Mouse (Mus musculus) cerebellum, postnatal 25 days (tissue): ENCODE measurements at regions not wholly inside any gene's neighbourhood (a gene's known extent, or its start where the extent isn't known, plus 50 kb on each side); places are given as distances from the start of the nearest gene placed in this dataset.
A peak's percentile ranks its signal among the peaks of the same experiment; 100 is the strongest.

Source experiments
- DNase-seq, 2 experiments: peaks; one replicate each; pipeline ENCODE4 v3.0.0; 2021; ENCODE audit warnings: mixed read lengths in 2 of 2

DNA sequence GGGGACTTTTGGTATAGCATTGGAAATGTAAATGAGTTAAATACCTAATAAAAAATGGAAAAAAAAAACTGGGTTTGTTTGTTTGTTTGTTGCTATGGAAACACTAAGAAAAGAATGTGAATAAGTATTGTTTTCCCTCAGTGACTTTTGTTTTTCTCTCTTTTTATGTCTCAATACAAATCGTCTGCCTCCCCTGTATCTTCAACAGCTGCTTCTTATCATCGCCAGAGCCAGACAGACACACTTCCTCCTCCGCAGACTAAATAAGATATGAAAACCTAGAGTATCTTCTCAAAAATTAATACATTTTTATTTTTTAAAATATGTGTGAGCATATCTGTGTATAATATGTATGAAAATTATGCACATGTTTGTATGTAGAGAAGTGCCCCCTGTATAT lies 389.0 kb downstream of the Nuf2 start:
- DNase-seq = no peak

DNA sequence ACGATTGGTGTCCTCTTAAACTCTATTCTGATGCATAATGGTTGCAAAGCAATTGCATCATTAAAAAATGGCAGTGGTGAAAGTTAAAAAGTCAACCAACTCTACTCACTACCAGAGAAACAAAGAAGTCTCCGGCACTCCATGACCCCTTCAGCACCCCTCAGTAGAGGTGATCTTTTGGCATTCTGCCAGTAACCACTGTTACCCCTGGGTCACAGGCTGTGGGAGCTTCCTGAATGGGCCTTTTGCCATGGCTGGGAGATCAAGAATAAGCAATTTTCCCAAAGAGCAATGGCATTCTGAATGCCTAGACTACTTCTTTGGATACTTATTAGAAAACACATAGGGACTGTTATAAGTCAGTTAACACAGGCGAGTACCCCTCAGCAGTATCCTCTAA lies 391.2 kb downstream of the Nuf2 start:
- DNase-seq = no peak

DNA sequence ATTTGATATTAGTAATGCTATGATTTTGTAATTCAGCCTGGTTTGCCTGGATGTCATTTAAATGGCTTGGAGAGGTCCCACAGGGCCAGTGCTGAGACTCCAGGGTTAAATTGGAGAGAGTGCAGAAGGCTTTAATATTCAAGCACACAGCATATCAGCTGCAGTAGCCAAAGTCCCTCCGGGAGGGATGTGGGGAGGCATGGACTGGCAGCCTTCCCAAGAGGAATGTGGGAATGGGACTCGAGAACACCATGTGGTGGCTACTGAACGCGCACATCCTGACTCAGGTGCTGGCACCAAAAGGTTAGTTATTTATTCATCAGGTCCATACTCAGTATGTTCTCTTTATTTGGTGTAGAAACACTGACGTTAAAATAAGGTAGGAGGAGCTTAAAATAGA lies 391.8 kb downstream of the Nuf2 start:
- peak; percentile 43 to 60 for DNase-seq

DNA sequence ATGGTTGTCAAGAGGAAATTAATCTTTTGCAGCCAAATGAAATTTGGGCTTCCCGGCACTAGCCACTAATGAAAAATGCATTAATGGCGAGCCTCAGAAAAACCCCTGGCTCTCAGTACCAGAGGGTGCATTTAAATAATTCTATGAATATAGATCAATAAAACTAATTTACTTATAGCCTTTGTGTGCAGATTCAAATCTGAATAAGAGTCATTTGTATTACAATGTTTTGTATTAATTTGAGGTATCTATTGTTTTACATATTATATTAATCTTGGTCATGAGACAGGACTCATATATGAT lies 392.1 kb downstream of the Nuf2 start:
- no peak for DNase-seq

DNA sequence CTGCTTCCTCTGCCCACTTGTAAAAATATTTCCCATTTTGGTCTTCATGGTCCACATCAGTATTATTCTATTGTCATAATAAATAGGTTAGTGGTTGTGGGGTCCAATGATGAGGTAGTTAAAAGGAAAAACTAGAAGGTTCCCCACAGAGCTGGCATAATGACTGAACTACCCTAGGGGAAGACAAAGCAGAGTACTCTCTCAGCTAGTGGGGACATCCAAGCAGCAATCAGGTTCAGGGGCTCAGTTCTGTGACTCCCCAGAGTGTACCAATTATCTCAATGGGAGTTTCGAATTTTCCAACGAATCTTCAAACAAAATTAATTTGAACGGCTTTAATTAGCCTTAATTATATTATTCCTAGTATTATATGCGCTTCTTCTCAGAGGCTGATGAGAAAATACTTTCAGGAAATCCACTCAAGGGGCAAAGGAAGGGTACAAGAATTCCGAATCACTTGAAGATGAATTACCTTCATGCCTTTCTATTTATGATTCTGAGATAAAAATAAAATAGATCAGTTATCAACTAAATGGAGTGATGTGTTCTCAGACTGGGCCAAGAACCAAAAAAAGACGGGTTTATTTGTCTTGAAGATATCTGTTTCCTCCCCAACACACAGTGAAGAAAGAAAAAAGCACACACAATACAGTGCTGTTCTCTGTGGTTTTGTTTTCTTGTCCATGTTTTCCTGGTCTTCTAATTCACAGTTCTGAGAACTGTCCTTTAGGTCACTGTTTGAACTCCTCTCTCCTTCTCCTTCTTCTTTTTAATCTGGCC lies 392.7 kb downstream of the Nuf2 start:
- no peak for DNase-seq

DNA sequence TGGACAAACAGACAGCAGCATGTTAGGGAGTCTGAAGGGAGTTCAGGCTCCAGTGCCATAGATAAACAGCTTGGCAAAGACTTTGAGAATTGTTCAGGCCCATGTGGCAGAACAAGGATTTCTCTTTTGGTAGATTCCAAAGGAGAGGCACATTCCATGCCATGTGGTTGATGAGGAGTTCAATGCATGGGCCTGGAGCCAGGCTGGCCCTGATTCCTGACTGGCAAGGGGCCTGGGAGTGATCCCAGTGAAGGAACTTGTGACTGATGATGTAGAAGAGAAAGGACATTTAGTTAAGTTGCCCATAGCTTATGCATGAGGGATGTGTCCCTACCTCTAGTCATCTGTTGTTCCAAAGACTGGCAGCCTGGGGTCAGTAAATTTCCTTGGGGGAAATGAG lies 395.7 kb downstream of the Nuf2 start:
- peak; percentile 8 to 26 for DNase-seq

DNA sequence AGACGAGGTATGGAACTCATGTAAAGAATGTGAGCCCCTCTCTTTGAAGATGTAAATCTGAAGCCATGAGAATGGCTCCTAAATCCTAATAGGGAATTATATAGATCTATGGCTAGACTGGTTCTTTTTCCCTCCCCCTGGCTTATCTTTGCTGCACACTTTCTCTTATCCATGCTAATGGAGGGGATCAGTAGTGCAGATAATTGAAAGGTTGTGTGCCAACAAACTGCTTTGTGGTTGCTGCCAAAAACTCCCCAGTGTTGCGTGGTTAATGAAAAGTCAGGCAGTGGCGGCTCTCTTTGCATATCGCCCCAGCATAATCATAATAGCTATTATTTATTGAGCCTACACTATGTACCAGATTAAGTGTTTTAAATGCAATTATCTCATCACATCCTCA lies 427.6 kb downstream of the Nuf2 start:
- DNase-seq = no peak

DNA sequence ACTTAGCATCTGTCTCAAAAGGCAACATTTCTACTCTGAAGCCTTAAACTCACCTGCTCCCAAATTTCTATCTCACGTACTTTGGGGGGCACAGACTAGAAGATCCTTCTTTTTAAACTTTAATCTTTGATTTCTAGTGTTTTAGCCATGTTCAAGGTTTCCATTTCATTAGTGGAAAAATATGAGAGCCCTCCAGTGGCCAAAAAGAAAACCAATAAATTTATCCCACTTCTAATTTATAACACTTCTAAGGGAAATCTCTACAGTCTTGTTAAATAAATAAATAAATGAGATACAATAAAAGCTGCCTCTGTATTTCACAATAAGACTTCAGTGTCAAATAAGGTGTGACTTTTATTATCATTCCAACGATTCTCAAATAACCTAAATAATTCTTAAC lies 428.2 kb downstream of the Nuf2 start:
- DNase-seq = no peak

DNA sequence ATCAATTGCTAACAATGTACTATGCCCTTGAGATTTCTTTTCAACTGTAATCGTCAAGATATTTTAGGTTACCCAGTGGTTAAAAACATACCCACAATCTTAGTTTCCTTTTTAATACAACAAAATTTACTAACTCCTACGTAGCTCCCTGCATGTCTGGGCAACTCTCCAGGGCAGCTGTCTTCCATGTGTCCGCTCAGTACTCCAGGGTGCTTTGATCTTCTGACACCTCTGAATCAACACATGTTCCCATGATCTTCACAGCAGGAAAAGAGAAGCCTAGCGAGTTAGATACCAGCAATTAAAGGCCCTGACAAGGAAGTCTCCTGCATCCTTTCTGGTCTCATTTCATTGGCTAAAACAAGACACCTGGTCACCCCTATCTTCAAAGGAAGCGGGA lies 432.0 kb downstream of the Nuf2 start:
- DNase-seq = no peak

DNA sequence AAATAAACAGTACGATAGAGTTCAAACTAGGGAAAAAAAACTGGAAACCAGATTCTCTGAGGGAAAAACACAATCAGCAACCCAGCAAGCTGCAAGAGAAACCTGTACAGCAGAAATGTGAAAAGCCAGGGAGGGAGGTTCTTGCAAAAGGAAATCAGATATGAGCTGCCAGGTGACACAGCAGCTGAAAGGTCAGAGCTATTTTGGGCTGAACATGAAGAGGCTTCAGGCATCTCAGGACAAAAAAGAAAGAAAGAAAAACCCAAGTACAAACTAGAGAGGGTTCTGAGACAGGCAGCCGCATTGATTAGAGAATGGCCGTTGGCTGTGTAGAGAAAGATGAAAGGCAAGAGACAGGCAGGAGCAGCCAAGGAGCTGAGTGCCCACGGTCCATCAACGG lies 434.5 kb downstream of the Nuf2 start:
- no peak for DNase-seq

DNA sequence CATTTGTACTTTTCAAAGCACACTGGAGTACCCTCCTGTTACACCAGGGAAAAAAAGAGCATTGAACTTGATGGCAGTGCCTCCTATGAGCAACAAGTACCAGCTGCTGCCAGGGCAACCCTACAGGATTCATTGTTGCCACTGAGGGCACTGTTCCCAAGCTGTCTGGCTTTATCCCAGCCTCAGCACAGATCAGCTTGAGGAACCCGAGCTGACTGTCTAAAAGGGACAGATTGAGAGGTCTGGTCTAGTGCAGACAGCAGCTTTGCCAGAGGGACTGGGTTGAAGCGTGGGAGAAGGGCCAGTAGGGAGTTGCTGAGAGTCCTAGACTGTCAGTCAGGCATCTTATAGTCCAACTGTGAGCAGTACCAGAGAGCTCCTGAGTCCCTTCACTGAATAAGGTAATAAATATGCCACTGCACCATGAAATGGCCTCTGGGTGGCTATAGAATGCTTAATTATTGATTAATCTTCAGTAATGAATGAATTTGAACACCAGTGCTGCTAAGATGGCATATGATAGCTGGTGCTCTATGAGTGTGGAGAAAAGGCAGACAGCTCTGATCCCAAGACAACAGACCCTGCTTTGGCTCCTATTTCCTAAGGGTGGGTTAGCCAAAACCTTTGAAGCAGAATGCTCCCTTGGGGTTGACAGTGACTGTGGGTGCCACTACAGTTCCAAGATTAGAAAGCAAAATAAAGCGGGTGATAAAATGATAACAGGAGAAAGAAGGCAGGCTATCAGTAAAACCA lies 437.5 kb downstream of the Nuf2 start:
- peak; percentile 37 to 54 for DNase-seq

DNA sequence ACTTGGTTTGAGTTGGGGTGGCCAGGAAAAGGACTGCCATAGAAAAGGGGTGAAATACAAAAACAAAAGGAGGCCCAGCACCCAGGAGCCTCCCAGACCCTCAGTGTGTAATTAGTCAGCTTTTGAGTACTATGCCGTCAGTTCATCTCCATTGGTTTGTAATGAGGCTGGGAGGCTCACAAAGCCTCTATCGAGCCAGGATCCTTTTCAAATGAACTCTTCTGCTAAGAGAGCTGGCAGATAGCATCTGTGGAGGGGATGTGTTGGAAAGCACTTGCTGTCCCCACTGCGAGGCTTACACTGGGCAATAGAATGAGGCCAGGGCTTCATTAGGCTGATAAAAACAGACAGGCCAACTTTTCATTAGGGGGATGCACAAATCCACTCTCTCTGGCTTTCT lies 445.2 kb downstream of the Nuf2 start:
- no peak for DNase-seq

DNA sequence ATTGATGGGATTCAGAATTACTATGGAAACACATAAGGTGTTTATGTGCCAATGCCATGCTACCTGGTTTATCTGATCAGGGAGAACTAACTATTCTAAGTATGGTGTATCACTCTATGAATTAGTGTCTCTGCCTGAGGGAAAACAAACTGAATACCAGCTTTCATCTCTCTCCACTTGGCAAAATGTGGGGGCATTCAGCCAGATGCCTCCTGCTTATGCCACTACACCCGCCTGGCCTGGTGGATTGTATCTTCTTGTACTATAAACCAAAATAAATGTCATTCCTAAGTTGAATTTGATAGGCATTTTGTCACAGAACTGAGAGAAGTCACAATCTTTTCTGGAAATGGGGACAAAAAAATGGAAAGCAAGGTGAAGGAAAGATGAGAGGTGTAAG lies 450.6 kb downstream of the Nuf2 start:
- no peak for DNase-seq

DNA sequence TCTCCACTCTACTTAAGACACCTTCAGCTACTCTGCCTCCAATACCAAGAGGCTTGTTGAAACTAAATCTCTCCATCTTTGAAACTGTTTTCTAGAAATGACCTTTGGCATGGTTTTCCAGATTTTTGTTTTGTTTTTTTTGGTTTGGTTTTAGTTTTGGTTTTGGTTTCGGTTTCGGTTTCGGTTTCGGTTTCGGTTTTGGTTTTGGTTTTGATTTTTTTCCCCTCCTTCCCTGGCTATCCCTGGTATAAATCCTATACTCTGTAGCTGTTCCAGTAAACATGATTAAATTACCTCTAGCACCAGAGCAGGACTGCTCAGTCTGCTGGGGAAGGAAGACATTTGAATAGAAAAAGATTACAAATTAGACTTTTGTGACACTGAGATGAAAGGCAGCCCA lies 454.0 kb downstream of the Nuf2 start:
- no peak for DNase-seq

DNA sequence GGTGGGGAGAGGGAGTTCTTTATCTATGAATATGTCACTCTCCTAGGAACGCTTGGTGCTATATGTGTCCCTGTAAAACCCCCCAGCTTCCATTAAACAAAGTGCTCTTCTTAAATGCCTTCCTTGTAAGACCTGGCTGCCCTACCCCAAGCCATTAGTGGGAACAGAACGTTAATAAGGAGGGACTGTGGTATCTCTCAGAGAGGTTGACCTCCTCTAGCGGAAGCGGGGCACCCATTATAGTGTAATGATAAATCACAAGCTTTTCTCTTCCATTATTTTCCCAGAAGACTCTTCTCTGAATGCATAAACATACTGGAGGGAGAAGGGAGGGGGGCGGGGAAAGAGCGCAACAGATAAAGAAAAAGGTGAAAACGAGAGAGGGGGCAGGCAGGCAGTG lies 455.3 kb downstream of the Nuf2 start:
- no peak for DNase-seq

DNA sequence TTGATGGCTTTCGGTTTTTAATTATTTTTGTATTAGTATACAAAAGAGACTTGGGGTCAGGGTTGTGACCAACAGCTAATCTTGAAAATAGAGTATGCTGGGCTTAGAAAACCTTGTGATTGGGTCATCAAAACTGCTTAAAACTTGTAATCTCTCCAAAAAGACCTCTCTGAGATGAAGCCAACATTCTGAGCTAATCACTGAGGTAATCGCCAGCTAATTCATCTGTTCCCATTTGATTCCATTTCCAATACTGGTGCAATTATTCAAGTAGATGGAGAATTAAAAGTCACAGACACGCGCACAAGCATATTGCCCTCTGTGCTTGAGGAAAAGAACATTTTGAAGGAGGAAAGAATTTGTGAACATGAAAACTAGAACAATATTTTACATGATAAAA lies 459.9 kb downstream of the Nuf2 start:
- no peak for DNase-seq

DNA sequence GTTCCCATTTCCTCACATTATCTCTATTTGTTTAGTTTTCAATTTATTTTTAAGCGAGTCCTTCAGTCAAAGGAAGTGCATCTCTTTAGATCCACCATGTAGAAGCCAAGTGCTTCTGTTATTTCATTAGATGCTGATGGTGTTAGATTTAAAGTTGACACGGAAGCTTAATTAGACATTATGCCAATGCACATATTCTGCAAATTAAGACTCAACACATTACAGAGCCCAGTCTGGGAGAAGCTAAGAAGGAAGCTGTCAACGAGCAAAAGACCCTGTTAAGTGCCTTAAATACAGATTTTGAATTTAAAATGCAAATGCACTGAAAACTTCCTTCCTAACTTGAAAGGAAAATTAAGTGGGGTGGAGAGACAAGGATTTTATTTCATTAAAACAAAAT lies 461.6 kb downstream of the Nuf2 start:
- DNase-seq = no peak

DNA sequence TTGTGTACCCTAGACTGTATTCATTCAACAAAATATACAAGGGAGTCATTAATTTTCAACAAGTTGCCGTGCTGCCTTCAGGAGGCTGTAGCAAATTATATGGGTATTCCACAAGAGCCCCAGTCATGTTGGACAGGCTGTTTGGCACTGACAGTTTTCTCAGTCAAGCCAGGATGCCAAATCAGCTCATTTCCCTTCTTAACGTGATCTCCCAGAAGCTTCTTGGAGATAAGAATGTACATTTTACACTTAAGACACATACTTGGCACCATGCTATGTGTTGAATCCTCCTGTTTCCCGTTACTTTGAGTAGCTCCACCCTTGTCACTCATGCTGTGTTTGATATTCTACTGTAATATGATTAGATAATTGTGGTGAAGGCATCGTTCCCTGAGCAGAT lies 464.5 kb downstream of the Nuf2 start:
- DNase-seq = no peak

DNA sequence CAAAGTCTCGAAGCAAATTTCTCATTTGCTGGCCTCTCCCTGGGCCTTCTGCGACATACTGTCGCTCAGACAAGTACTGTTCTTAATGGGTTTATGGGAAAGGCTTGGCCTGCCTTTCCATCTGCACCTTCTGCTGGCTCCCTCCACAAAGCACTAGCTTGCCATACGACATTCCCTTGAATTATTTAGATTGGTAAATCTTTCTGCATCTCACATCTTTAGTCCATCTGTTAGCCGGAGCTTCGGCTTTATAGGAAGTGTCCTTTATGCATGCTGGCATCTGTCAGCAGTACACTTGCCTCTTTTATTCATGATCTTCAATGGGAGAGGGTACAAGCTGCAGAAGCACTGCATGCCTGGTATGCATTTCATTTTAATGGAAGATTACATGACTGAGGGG lies 470.6 kb downstream of the Nuf2 start:
- DNase-seq = no peak

DNA sequence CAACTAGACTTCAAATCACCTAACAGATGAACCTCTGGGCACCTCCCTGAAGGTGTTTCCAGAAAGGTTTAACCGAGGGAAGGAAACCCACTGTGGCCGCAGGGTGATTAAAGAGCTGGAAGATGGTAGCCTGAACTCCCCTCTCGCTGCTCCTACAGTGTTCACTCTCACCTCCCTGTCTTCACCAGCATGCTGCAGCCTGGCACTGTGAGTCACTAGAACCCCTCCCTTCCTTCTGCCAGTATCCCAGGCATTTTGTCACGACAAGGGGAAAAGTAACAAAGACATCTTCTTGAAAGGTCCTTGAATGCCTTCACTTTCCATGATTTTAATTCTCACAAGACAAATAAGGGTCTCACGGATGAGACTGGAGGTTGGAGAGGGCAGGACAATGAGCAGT lies 471.1 kb downstream of the Nuf2 start:
- no peak for DNase-seq

DNA sequence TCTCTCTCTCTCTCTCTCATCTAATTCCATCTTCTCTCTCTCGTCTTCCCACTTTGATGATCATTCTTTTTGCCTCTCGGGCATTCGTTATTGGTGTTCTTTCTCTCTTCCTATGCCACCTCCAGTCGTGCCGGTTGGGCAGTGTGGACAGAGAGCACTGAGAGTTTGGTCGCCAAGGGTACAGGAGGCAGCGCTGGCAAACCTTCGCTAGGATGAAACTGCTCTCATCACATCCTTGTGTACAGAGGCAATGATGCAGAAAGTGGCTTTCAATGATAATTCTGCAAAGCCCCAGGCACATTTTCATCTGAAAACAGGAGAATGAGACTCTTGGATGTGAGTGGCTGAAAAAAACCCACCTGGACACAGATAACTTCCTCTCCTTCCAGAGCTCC lies 479.4 kb downstream of the Nuf2 start:
- no peak for DNase-seq

DNA sequence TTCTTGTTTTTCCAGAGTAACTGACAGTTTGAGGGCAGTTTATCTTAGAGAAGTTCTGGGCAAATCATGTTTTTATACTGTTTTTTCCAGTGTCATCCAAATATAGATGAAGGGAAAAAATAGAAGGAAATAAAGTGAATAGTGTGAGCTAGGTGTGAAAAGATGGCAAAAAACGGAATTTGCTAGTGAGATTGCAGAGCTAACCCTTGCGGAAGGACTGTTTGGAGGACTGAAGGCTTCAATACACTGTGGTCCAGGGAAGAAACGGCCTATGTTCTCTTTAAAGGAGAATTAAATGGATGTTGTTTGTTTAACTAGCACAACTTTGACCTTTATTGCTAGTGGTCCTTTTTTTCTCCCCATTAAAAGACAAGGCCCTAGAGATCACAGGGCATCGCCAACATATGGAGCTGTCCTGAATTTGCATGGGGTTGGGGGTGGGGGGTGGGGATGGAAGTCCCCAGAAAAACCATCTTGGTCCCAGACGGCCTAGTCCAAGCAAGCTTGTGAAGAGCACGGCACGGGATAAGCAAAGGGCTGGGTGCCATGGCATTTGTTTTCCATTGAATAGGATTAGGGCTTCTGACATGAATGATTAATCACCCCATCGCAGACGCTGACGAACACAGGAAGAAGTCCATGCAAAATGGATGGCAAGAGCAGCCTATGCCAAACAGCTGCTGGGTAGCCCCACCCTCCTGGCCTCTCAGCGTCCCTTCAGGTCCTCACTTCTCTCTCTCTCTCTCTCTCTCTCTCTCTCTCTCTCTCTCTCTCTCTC lies 480.0 kb downstream of the Nuf2 start:
- no peak for DNase-seq

DNA sequence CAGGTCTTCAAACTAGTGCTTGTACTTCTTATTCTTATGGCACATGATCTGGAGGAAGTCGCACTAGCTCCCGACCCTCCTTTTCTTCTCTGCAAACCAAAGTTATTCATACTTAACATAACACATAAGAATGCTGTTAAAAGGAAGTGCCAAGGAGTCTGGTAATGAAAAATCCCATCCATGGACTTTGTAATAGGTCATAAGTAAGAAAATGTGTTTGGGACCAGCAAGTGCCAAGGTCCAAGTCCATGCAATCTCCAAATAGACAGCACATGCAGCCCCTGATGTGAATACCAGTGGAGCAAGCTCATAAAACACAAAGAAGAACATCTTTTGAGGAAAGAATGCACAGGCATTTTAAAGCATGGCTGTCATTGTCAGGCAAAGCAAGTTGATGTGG lies 481.4 kb downstream of the Nuf2 start:
- no peak for DNase-seq
